Mouse (Mus musculus) brain, embryonic 14.5 days (tissue): ENCODE results near the gene Eif2ak1.

Experiments
- CTCF ChIP-seq: fragments of 200-500 bp; IDR thresholded peaks from 2 replicates; pipeline ENCODE4 v1.5.1; 2012; ENCODE audit warnings: inconsistent platforms, mild to moderate bottlenecking, moderate library complexity, borderline replicate concordance; ENCODE audit not compliant: insufficient read depth, insufficient read length; ENCODE audit errors: extremely low read depth
- POLR2A ChIP-seq: fragments of 200-500 bp; IDR thresholded peaks from 2 replicates; pipeline ENCODE4 v1.6.1; 2012; ENCODE audit warnings: mild to moderate bottlenecking, inconsistent platforms, borderline replicate concordance; ENCODE audit not compliant: poor library complexity, insufficient read depth, insufficient read length, severe bottlenecking; ENCODE audit errors: extremely low read depth

DNA sequence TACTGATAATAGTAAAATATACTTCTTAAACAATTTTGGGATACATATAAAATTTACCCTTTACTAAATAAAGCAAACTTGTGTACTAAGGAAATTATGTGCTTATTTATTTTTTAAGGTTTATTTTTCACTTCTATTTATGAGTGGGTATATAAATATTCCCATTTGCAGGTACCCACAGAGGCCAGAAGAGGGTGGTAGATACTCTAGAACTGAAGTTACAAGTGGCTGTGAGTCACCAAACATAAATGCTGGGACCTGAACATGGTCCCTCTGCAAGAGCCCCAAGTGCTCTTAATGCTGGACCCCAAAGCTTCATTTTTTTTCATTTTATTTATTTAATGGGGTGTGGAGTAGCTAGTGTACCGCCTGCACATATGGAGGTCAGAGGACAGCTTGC, 116.3 kb downstream of the Eif2ak1 start:
- TF ChIP-seq POLR2A (no peak), CTCF (no peak)
